Mouse (Mus musculus): ENCODE measurements at regions not wholly inside any gene's neighbourhood (a gene's known extent, or its start where the extent isn't known, plus 50 kb on each side); places are given as distances from the start of the nearest gene placed in this dataset.

DNA sequence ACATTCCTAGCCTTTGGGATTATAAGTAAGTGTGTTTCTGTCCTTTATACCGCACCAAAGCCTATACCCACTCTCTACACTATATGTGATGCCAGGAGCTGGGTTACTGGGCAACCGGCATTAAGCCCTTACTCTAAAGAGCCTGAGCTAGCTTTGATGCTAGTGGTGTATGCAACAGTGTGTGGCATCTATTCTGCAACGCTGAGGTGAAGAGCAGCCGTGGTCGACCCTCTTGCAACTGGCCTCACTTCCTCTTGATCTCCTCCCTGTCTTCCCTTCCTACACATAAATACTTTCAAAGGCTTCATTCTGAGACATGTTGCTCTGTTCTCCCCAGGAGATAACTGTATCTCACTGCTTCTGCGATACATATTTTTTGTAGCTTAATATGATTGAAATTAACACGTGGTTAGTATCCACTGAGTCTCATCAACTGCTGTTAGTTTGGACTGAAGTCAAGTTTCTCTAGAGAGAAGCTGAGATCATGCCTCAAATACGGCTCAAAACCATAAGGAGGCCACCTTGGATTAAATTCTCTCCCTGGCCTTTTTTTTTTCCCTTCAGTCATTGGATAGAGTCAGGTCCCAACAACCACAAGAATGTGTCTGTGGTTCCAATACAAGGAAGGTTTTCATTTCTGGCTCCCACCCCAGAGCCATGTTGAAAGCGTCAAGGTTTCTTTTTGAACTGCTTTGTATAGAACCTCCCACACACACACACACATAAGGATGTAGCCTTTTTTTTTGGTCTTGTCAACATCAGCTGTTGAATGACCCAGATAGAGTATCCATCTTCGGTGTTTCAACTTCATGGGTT lies 191.2 kb upstream of the Jmjd1c start:
- Histone ChIP-seq H3K27me3 (ENCODE audit: control insufficient read depth, insufficient read depth, low read length) (no peaks in the 10 kb centered on the region), H3K4me1 (ENCODE audit: control insufficient read depth, insufficient read depth, low read length) (peaks cover 10% of the 10 kb centered on the region), H3K9ac (ENCODE audit: low read length) (no peak overlapping the region), H3K9me3 (replicated peaks; ENCODE audit: control insufficient read depth, low read length) (no peaks in the 10 kb centered on the region), H3K27ac (ENCODE audit: low read length) (no peak overlapping the region), H3K36me3 (ENCODE audit: control insufficient read depth, insufficient read depth, low read length) (no peaks in the 10 kb centered on the region), H3K4me2 (ENCODE audit: low read depth, low read length) (no peak overlapping the region), H3K4me3 (replicated peaks; ENCODE audit: low read length) (no peak overlapping the region)
- WGBS: 74% methylated on average over 10 of the region's 10 CpGs
- ATAC-seq (ENCODE audit: insufficient read depth, low FRiP score): no peak

DNA sequence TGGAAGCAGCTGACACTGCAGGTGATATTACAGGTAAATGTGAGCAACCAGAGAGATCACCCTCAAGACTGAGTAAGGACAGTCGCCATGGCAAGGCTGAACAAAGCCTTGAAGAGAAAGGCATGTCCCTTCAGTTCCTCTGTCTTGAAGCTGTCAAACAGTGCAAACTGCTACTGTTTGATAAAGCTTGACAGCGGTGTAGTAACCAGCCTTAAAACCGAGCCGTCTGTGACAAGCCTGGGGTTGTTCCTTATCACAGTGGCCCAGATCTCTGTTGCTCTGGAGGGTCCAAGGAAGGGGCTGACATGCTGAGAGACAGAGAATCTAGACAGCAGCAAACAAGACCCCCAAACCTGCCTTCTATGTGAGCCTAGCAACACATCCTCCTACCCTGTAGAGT lies 188.1 kb upstream of the Jmjd1c start:
- H3K27me3 ChIP-seq (ENCODE audit: control insufficient read depth, insufficient read depth, low read length): no peaks in the 10 kb centered on the region
- H3K4me1 ChIP-seq (ENCODE audit: control insufficient read depth, insufficient read depth, low read length): peaks cover 3% of the 10 kb centered on the region; the same call in 1 of the 2 replicates
- no peak overlapping the region for H3K4me2 ChIP-seq (ENCODE audit: low read depth, low read length)
- no peak overlapping the region for H3K9ac ChIP-seq (ENCODE audit: low read length)
- no peaks in the 10 kb centered on the region for H3K36me3 ChIP-seq (ENCODE audit: control insufficient read depth, insufficient read depth, low read length)
- WGBS: 59% methylated on average over 4 of the region's 4 CpGs
- ATAC-seq (ENCODE audit: insufficient read depth, low FRiP score): no peak
- no peak overlapping the region for H3K4me3 ChIP-seq (replicated peaks; ENCODE audit: low read length)
- H3K27ac ChIP-seq (ENCODE audit: low read length): no peak overlapping the region
- H3K9me3 ChIP-seq (replicated peaks; ENCODE audit: control insufficient read depth, low read length): no peaks in the 10 kb centered on the region

- no peak overlapping the region for H3K27ac ChIP-seq (ENCODE audit: low read length)
- 14% methylated on average over 12 of the region's 12 CpGs for WGBS
- H3K4me1 ChIP-seq (ENCODE audit: control insufficient read depth, insufficient read depth, low read length): peaks cover 15% of the 10 kb centered on the region
- no peaks in the 10 kb centered on the region for H3K36me3 ChIP-seq (ENCODE audit: control insufficient read depth, insufficient read depth, low read length)
- no peak for ATAC-seq (ENCODE audit: insufficient read depth, low FRiP score)
- no peak overlapping the region for H3K4me3 ChIP-seq (replicated peaks; ENCODE audit: low read length)
- no peak overlapping the region for H3K4me2 ChIP-seq (ENCODE audit: low read depth, low read length)
- no peaks in the 10 kb centered on the region for H3K27me3 ChIP-seq (ENCODE audit: control insufficient read depth, insufficient read depth, low read length)
- no peak overlapping the region for H3K9ac ChIP-seq (ENCODE audit: low read length)
- no peaks in the 10 kb centered on the region for H3K9me3 ChIP-seq (replicated peaks; ENCODE audit: control insufficient read depth, low read length)
These were observed 186.6 kb upstream of the Jmjd1c start for GRCm38 (mm10) chr10:66909204-66909889.

DNA sequence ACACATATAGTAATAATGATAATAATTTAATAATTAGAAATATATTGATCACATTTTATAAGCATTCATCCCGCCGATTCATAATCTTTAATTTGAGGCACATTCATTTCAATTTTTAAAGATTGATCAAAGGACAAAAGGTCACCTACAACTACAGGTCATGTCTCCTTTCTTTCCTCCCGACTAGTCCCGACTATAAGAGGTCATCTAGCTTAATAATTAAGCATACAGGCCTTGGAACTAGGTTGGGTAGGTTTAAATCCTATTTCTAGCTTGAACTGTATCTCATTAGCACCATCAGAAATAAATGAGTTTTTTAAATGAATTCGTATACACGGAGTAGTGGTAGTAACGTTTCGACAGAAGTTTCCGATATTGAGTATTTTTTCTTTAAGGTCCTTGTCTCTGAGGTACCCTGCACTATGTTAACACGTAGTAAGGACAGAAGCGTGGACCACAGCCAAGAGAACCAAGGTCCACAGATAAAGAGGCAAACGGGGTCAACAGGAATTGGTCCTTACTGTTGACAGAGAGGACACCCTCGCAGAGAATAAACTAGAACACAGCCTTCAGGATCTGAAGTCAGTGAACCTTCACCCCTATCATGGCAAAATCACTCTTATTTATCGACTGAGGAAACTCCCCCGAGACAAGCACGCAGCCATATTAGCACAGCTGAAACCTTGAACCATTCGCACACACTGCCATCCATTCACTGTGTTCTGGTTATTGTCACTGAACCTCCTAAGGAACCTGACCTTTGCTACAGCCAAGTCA lies 185.8 kb upstream of the Jmjd1c start:
- no peaks in the 10 kb centered on the region for H3K27me3 ChIP-seq (ENCODE audit: control insufficient read depth, insufficient read depth, low read length)
- H3K4me2 ChIP-seq (ENCODE audit: low read depth, low read length): no peak overlapping the region
- no peak overlapping the region for H3K9ac ChIP-seq (ENCODE audit: low read length)
- no peak for ATAC-seq (ENCODE audit: insufficient read depth, low FRiP score)
- H3K9me3 ChIP-seq (replicated peaks; ENCODE audit: control insufficient read depth, low read length): no peaks in the 10 kb centered on the region
- no peak overlapping the region for H3K27ac ChIP-seq (ENCODE audit: low read length)
- H3K4me3 ChIP-seq (replicated peaks; ENCODE audit: low read length): no peak overlapping the region
- H3K36me3 ChIP-seq (ENCODE audit: control insufficient read depth, insufficient read depth, low read length): no peaks in the 10 kb centered on the region
- peaks cover 19% of the 10 kb centered on the region for H3K4me1 ChIP-seq (ENCODE audit: control insufficient read depth, insufficient read depth, low read length)
- 56% methylated on average over 17 of the region's 17 CpGs for WGBS

DNA sequence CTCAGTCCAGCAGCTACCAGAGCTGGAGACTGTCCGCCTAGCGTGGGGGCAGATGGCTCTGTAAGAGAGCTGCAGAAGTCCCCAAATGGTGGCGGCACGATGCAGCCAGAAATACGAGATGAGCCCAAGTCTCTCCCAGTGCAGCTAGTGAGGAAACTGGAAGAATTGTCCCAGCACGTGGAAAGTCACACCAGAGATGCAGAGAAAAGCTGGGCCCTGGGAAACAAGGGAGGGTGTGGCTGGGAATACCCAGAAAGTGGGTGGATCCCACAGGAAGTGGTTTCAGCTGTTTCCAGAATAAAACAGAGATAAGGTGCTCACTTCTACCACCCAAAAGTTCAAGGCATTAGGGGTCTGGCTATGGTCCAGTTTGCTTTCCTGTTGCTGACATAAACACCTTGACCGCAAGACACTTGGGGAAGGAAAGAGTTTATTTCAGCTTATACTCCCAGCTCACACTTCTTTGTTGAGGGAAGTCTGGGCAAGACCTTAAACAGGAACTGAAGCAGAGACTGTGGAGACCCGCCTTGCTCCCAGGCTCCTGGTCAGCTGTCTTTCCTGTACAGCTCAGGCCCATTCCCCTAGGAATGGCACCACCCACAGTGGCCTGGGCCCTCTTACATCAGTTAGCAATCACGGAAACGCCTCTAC lies 184.5 kb upstream of the Jmjd1c start:
- H3K9ac ChIP-seq (ENCODE audit: low read length): no peak overlapping the region
- no peak overlapping the region for H3K4me2 ChIP-seq (ENCODE audit: low read depth, low read length)
- H3K27ac ChIP-seq (ENCODE audit: low read length): peak overlapping the region; percentile 34; the same call in 1 of the 2 replicates
- no peak for ATAC-seq (ENCODE audit: insufficient read depth, low FRiP score)
- H3K9me3 ChIP-seq (replicated peaks; ENCODE audit: control insufficient read depth, low read length): no peaks in the 10 kb centered on the region
- H3K4me3 ChIP-seq (replicated peaks; ENCODE audit: low read length): no peak overlapping the region
- peaks cover 19% of the 10 kb centered on the region for H3K4me1 ChIP-seq (ENCODE audit: control insufficient read depth, insufficient read depth, low read length)
- no peaks in the 10 kb centered on the region for H3K27me3 ChIP-seq (ENCODE audit: control insufficient read depth, insufficient read depth, low read length)
- H3K36me3 ChIP-seq (ENCODE audit: control insufficient read depth, insufficient read depth, low read length): no peaks in the 10 kb centered on the region
- WGBS: 52% methylated on average over 10 of the region's 10 CpGs

DNA sequence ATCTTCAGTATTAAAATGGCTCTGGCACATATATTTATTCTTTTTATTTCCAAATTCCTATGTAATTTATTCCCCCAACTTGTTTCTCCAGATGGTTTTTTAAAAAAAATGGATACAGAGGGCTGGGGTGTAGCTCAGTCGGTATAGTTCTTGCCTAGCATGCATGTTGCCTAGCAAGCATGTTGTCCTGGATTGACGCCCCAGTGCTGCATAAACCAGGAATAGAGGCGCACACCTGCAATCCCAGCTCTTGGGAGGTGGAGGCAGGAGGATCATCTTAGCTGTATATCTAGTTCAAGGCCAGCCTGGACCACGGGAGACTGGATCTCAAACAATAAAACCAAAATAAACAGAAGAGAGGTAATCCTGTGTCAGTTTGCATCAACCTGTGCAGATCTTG lies 183.5 kb upstream of the Jmjd1c start:
- H3K4me1 ChIP-seq (ENCODE audit: control insufficient read depth, insufficient read depth, low read length): peaks cover 19% of the 10 kb centered on the region
- ATAC-seq (ENCODE audit: insufficient read depth, low FRiP score): no peak
- 80% methylated on average over 4 of the region's 4 CpGs for WGBS

DNA sequence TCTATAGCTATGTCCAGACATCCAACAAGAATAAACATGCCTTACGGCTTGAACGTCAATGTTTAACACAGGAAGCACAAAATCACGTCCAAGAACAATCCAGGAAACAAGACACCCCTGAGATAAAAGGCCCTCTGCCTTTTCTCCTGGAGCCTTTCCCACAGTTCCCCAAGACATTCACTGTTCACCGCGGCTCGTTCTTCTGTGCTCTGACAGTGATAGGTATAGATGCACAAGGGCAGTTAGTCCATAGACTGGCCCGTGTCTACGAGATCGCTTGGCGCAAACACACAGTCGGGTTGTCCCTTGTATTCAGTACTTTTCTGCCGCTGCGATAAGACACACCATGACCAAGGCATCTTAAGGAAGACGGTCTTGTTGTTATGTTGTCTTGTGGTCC lies 182.7 kb upstream of the Jmjd1c start:
- no peak overlapping the region for H3K4me3 ChIP-seq (replicated peaks; ENCODE audit: low read length)
- no peak overlapping the region for H3K9ac ChIP-seq (ENCODE audit: low read length)
- no peaks in the 10 kb centered on the region for H3K9me3 ChIP-seq (replicated peaks; ENCODE audit: control insufficient read depth, low read length)
- no peak for ATAC-seq (ENCODE audit: insufficient read depth, low FRiP score)
- H3K27ac ChIP-seq (ENCODE audit: low read length): no peak overlapping the region
- WGBS: 56% methylated on average over 14 of the region's 14 CpGs
- H3K27me3 ChIP-seq (ENCODE audit: control insufficient read depth, insufficient read depth, low read length): no peaks in the 10 kb centered on the region
- no peak overlapping the region for H3K4me2 ChIP-seq (ENCODE audit: low read depth, low read length)
- H3K36me3 ChIP-seq (ENCODE audit: control insufficient read depth, insufficient read depth, low read length): no peaks in the 10 kb centered on the region
- peaks cover 19% of the 10 kb centered on the region for H3K4me1 ChIP-seq (ENCODE audit: control insufficient read depth, insufficient read depth, low read length)

More for the DNA sequence above, 183.5 kb upstream of the Jmjd1c start:
- H3K9ac ChIP-seq (ENCODE audit: low read length): no peak overlapping the region
- no peak overlapping the region for H3K4me3 ChIP-seq (replicated peaks; ENCODE audit: low read length)
- no peaks in the 10 kb centered on the region for H3K27me3 ChIP-seq (ENCODE audit: control insufficient read depth, insufficient read depth, low read length)
- H3K9me3 ChIP-seq (replicated peaks; ENCODE audit: control insufficient read depth, low read length): no peaks in the 10 kb centered on the region
- H3K4me2 ChIP-seq (ENCODE audit: low read depth, low read length): no peak overlapping the region
- H3K27ac ChIP-seq (ENCODE audit: low read length): no peak overlapping the region
- no peaks in the 10 kb centered on the region for H3K36me3 ChIP-seq (ENCODE audit: control insufficient read depth, insufficient read depth, low read length)

- no peak; the same call in 1 of the 2 replicates for ATAC-seq (ENCODE audit: insufficient read depth, low FRiP score)
- H3K4me1 ChIP-seq (ENCODE audit: control insufficient read depth, insufficient read depth, low read length): peaks cover 19% of the 10 kb centered on the region
- no peak overlapping the region for H3K4me3 ChIP-seq (replicated peaks; ENCODE audit: low read length)
- H3K27me3 ChIP-seq (ENCODE audit: control insufficient read depth, insufficient read depth, low read length): no peaks in the 10 kb centered on the region
- no peak overlapping the region for H3K9ac ChIP-seq (ENCODE audit: low read length)
- H3K27ac ChIP-seq (ENCODE audit: low read length): no peak overlapping the region
- no peaks in the 10 kb centered on the region for H3K36me3 ChIP-seq (ENCODE audit: control insufficient read depth, insufficient read depth, low read length)
- H3K9me3 ChIP-seq (replicated peaks; ENCODE audit: control insufficient read depth, low read length): no peaks in the 10 kb centered on the region
- no peak overlapping the region for H3K4me2 ChIP-seq (ENCODE audit: low read depth, low read length)
- WGBS: 51% methylated on average over 8 of the region's 8 CpGs
These were observed 182.3 kb upstream of the Jmjd1c start for GRCm38 (mm10) chr10:66913627-66914026.
